Mouse (Mus musculus) gastrocnemius, postnatal 14 days (tissue): ENCODE measurements around the gene Tpra1. TPM values are rescaled to one million over a fixed set of nuclear protein-coding genes. Genes with fewer than 3 reads are reported as not detected.

Experiments
- DNase-seq: peaks from one replicate; pipeline ENCODE4 v3.0.0; 2021; ENCODE audit warnings: mixed read lengths
- intact Hi-C: fragments of 180-260 bp; cut with DNase I; formaldehyde crosslinking; loops from one replicate; pipeline ENCODE4 v1.15.1; 2025; ENCODE audit warnings: low total_unique reads
- total RNA-seq, 2 experiments: library from RNA; stranded (reverse); gene quantifications; 2 replicates each; pipeline ENCODE4 v1.2.3; 2021

Tpra1 gene
- total RNA-seq, 2 experiments from 2014 or later = 21.5 to 24.1 TPM

GRCm38 (mm10) chr6:88918802-88919201 lies 16.8 kb downstream of the Tpra1 start:
- no peak for DNase-seq
- intact Hi-C loops = no loop called here

GRCm38 (mm10) chr6:88924502-88925275 lies 22.6 kb downstream of the Tpra1 start:
- intact Hi-C loops = loop anchor here (5.0 kb wide), 2 partner anchors 108 to 708 kb away; no protein-coding TSS in a partner anchor
- peak; percentile 68 for DNase-seq

GRCm38 (mm10) chr6:88925640-88926205 lies 23.7 kb downstream of the Tpra1 start:
- intact Hi-C loops = loop anchor here (5.0 kb wide), 2 partner anchors 107 to 707 kb away; no protein-coding TSS in a partner anchor
- no peak for DNase-seq

- DNase-seq = no peak
- intact Hi-C loops = loop anchor here (5.0 kb wide), 2 partner anchors 105 to 705 kb away; no protein-coding TSS in a partner anchor
These were observed 24.8 kb downstream of the Tpra1 start for GRCm38 (mm10) chr6:88926870-88927269.

- intact Hi-C loops = loop anchor here (5.0 kb wide), 2 partner anchors 105 to 705 kb away; no protein-coding TSS in a partner anchor
- DNase-seq = peak; percentile 62
These were observed 25.5 kb downstream of the Tpra1 start for GRCm38 (mm10) chr6:88927595-88927994.

GRCm38 (mm10) chr6:88928026-88928425 lies 26.0 kb downstream of the Tpra1 start:
- intact Hi-C loops = loop anchor here (5.0 kb wide), 2 partner anchors 104 to 704 kb away; no protein-coding TSS in a partner anchor
- DNase-seq = no peak

GRCm38 (mm10) chr6:88928576-88928975 lies 26.5 kb downstream of the Tpra1 start:
- intact Hi-C loops = loop anchor here (5.0 kb wide), 2 partner anchors 104 to 704 kb away; no protein-coding TSS in a partner anchor

GRCm38 (mm10) chr6:88929451-88929850 lies 27.4 kb downstream of the Tpra1 start:
- intact Hi-C loops = loop anchor here (5.0 kb wide), 2 partner anchors 103 to 703 kb away; no protein-coding TSS in a partner anchor

More at GRCm38 (mm10) chr6:88928576-88928975, 26.5 kb downstream of the Tpra1 start:
- no peak for DNase-seq

GRCm38 (mm10) chr6:88930049-88930448 lies 28.0 kb downstream of the Tpra1 start:
- intact Hi-C loops = loop anchor here (5.0 to 10.0 kb wide), 3 partner anchors 82 to 627 kb away; no protein-coding TSS in a partner anchor
- DNase-seq = no peak

More at GRCm38 (mm10) chr6:88929451-88929850, 27.4 kb downstream of the Tpra1 start:
- no peak for DNase-seq

- intact Hi-C loops = loop anchor here (5.0 to 10.0 kb wide), 3 partner anchors 81 to 626 kb away; no protein-coding TSS in a partner anchor
- DNase-seq = no peak
These were observed 29.4 kb downstream of the Tpra1 start for GRCm38 (mm10) chr6:88931449-88931848.

GRCm38 (mm10) chr6:88934132-88934531 lies 32.1 kb downstream of the Tpra1 start:
- no peak for DNase-seq
- intact Hi-C loops = loop anchor here (5.0 to 10.0 kb wide), 3 partner anchors 78 to 623 kb away; no protein-coding TSS in a partner anchor

GRCm38 (mm10) chr6:88934816-88935215 lies 32.8 kb downstream of the Tpra1 start:
- intact Hi-C loops = loop anchor here (5.0 to 10.0 kb wide), 3 partner anchors 77 to 622 kb away; no protein-coding TSS in a partner anchor
- DNase-seq = no peak

GRCm38 (mm10) chr6:88935735-88936276 lies 33.8 kb downstream of the Tpra1 start:
- intact Hi-C loops = loop anchor here (10.0 kb wide), 1 partner anchor 389 kb away; no protein-coding TSS in a partner anchor
- DNase-seq = no peak

GRCm38 (mm10) chr6:88936342-88937213 lies 34.5 kb downstream of the Tpra1 start:
- DNase-seq = no peak

GRCm38 (mm10) chr6:88937214-88937549 lies 35.1 kb downstream of the Tpra1 start:
- intact Hi-C loops = loop anchor here (10.0 kb wide), 1 partner anchor 388 kb away; no protein-coding TSS in a partner anchor
- DNase-seq = no peak

More at GRCm38 (mm10) chr6:88936342-88937213, 34.5 kb downstream of the Tpra1 start:
- intact Hi-C loops = loop anchor here (10.0 kb wide), 1 partner anchor 388 kb away; no protein-coding TSS in a partner anchor

- intact Hi-C loops = loop anchor here (10.0 kb wide), 1 partner anchor 387 kb away; no protein-coding TSS in a partner anchor
- no peak for DNase-seq
These were observed 36.1 kb downstream of the Tpra1 start for GRCm38 (mm10) chr6:88937971-88938663.

GRCm38 (mm10) chr6:88938664-88939055 lies 36.6 kb downstream of the Tpra1 start:
- DNase-seq = no peak
- intact Hi-C loops = loop anchor here (10.0 kb wide), 1 partner anchor 386 kb away; no protein-coding TSS in a partner anchor
